Mouse (Mus musculus): ENCODE measurements around the gene 9530003J23Rik. TPM values are rescaled to one million over a fixed set of nuclear protein-coding genes. Genes with fewer than 3 reads are reported as not detected.
A peak's percentile ranks its signal among the peaks of the same experiment; 100 is the strongest.
"Not testable (repeated sequence)": the region's sequence is repeated elsewhere in the genome, so short reads cannot be mapped to it uniquely, and the experiment has no call there.

The 9530003J23Rik gene
- total RNA-seq, 2 experiments from 2014 or later = not detected

- DNase-seq = no peak
Observed at GRCm38 (mm10) chr10:117225094-117225493, 13.4 kb downstream of the 9530003J23Rik start.

DNA sequence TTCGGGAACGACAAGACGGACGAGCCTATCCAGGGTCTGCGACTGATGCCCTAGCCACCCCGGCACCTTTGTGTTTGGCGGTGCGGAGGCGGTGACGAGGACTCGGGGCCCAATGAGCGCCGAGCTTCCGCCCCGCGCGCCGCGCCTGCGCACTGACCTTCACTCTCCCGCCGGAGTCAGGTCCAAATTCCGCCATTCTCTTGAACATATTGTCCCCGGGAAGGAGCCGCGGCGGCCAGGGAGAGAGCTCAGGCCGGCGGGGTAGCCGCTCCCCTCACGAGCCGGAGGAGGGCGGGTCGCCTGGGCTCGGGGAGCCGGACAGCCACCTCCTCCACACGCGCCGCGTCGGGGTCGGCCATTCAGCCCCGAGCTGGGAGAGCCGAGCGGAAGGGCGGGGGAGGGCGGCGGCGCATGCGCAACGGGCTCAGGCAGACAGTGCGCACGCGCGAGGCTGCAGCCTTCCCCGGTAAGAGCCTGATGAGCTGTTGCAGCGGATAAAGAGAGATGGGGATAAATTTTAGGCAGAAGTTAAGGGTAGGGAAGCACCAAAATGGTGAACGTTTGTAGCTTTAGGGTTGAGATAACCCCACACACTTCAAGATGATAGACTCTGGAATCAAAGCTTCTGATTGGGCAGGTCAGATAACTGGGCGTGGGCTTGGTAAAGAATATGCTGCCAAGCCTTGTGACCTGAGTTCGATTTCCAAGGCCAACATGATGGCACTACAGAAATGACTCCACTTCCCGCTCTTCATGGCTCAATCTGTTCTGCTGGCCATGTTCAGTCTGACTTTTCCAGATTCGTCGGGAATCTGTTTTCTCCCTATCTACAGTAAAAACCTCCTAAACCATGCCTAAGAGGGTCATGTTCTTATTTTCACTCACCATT lies 14.2 kb downstream of the 9530003J23Rik start, which contains the start of gene Yeats4:
Yeats4 (minus strand) TSS at position 406 of the 889 bp plus-strand sequence.
- DNase-seq = peak; percentile 96 to 97

GRCm38 (mm10) chr10:117223758-117224101 lies 14.8 kb downstream of the 9530003J23Rik start:
- no peak for DNase-seq

- DNase-seq = no peak
Observed at GRCm38 (mm10) chr10:117222821-117223220, 15.7 kb downstream of the 9530003J23Rik start.

- no peak for DNase-seq
Observed at GRCm38 (mm10) chr10:117218351-117218750, 20.2 kb downstream of the 9530003J23Rik start.

DNA sequence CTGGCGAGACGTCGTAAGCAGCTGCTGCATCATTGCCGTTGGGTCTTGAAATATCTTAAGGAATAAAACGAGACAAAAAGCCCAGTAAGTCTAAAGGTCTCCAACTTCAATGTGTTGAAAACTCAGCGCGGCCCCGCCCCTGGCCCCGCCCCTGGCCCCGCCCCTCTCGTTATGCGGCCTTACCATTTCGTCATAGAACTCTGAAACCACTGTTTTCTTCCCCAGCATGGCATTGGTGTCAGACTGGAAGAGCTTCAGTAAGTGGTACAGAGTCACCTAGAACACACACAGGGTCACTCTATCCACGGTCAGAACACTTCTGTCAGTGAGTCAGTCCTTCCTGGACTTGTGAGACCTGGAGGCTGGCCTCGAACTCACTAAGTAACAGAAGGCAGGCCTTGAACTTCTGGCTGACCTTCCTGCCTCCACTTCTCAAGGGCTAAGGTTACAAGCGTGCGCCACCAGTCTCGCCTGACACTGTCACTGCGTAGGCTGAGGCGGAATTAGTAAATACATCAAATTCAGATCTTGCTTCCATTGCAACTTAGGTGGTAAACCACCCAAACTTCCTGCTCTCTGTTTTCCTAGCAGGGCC lies 21.2 kb downstream of the 9530003J23Rik start:
- DNase-seq = no peak

- peak in 1 of 2 experiments; percentile 26 for DNase-seq
Observed at GRCm38 (mm10) chr10:117216793-117217192, 21.7 kb downstream of the 9530003J23Rik start.

DNA sequence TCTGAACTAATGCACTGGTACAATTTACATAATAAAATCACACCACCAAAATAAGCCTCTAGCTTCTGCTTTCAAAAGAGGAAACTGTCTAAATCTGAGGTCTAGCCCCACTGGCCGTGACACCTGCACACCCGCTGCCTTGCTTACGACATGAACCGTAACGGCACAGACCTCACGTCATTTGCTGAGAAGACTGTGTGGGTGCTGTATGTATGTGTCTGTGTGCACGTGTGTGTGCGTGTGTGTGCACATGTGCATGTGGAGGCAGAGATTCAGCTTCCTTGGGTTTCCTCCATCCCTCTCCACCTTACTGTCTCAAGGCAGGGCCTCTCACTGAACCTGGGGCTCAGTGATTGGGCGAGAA lies 22.4 kb downstream of the 9530003J23Rik start:
- no peak for DNase-seq

- no peak for DNase-seq
Observed at GRCm38 (mm10) chr10:117215409-117216131, 22.9 kb downstream of the 9530003J23Rik start.

- DNase-seq = no peak
Observed at GRCm38 (mm10) chr10:117211023-117211422, 27.5 kb downstream of the 9530003J23Rik start.

DNA sequence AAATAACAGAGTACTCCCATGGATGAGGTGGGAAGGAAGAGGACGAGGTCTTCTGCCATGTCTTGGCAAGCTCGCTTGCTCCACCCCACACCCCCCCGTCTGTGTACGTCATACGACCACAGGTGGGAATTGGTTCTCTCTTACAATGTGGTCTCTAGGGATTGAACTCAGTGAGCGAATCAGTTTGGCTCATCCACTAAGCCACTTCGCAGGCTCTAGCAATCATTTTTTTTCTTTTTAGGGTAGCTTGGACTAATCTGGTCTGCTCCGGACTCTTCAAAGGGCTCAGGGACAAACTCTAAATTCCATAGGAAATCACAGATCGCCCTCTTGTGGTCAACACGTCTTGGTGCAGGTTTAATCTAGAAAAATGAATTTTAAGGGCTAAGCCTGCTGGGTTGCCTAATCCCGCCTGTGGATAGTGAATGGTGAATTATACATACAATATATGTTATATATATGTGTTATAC lies 29.0 kb downstream of the 9530003J23Rik start:
- peak in 1 of 2 experiments; percentile 12 for DNase-seq

GRCm38 (mm10) chr10:117208787-117209186 lies 29.7 kb downstream of the 9530003J23Rik start:
- DNase-seq = not testable (repeated sequence)

- no peak for DNase-seq
Observed at GRCm38 (mm10) chr10:117208221-117208620, 30.3 kb downstream of the 9530003J23Rik start.

DNA sequence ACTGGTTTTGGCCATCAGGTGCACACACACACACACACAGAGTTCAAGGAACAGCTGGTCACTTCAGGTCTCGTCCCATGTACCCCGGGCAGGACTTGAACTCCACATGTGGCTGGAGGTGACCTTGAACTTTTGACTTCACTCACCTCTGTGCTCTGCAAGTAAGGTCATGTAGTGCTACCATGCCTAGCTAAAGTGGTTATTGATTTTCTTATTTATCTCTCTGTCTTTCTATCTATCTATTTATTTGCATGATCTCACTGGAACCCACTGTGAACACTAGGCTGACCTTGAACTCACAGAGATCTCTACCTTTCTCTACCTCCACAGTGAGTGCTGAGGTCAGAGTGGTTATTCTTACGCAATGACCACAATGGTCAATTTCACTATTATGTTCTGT lies 32.4 kb downstream of the 9530003J23Rik start:
- no peak for DNase-seq

GRCm38 (mm10) chr10:117203558-117203981 lies 34.9 kb downstream of the 9530003J23Rik start:
- no peak for DNase-seq

DNA sequence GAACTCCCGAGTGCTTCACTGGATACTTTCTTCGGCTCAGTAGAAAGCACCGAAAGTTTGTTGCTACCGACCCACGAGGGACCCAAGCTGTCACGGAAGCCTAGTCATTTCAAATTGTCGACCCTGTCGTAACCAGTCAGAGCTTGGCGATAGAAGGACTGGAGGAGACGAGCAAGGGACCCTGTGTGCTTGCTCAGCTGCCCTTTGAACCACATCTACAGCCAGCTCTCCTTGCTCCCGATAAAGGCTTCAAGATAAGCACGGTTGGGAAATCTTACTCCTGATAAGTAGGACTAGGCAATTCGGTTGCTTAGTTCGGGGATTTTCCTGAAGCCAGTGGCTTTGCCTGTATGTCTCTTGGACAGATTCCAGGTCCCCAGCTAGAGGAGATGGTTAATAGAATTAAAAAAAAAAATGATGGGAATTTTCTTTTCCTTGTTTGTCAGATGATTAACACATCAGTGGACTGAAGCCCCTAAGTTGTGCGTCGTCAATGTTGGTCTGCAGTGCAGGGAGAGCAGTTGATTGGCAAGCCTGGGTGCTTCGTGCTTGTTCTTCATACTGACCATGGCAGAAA lies 35.4 kb downstream of the 9530003J23Rik start:
- DNase-seq = no peak

GRCm38 (mm10) chr10:117199701-117200100 lies 38.8 kb downstream of the 9530003J23Rik start:
- DNase-seq = no peak

DNA sequence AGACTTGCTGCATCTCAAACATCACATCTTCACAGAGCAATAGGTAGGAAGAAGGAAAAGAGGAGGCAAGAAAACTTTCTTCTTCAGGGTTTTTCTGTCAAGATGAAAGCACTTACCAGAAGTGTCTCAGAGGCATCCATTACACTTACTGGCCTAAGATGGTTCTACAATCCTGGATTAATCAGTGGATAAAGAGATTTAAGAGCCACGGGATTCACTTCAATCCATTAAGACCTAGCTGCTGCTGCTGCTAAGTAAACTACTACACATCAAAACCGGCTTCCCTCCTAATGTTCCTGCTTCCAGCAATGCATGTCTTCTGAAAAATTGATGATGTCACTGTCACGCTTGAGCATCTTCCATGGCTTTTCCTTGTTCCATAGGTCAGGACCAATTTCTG lies 41.8 kb downstream of the 9530003J23Rik start:
- DNase-seq = no peak

DNA sequence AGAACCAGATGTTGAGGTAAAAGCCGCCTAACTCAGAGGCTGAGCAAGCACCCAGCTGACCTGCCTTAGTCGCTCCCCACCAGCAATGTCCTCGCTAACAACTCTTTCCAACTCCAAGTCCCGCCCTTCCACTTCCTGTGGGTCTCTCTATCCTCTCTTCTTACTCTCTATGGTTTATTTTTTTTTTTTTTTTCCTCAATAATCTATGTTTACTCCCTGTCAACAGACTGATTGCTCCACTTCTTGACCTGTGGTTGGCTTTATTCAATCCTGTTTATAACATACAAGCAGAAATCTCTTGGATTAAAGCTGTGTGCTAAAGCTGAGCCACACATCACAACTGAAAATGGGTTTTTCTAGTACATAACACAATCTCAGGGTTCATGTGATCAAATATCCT lies 42.8 kb downstream of the 9530003J23Rik start:
- no peak for DNase-seq

DNA sequence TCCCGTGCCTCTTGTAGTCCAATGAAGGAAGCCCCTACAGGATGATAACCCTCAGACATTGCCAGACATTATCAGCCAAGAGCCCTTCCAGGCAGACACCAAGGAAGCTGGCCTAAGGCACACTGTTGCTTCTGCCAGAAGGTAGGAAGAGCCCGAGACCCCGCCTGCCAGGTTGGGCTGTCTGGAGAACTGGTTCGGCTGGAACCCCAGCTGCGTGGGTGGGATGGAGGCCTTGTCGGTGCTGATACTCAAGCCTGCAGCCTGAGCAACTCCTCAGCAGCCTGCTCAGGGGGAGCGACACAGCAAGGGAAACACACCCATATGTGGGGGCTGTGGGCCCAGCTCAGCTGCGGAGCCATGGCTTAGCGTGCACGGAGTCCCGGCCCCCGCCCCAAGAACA lies 43.5 kb downstream of the 9530003J23Rik start:
- no peak for DNase-seq

GRCm38 (mm10) chr10:117193364-117193763 lies 45.1 kb downstream of the 9530003J23Rik start:
- DNase-seq = no peak

- no peak for DNase-seq
Observed at GRCm38 (mm10) chr10:117185399-117186089, 53.0 kb downstream of the 9530003J23Rik start.

All from layer of hippocampus, postnatal 36 days (tissue).